Mouse (Mus musculus) bone marrow macrophage, adult 2 months (primary cell): ENCODE results near the gene Bnipl. TPM values are rescaled to one million over a fixed set of nuclear protein-coding genes. Genes with fewer than 3 reads are reported as not detected.
"Not testable (repeated sequence)": the region's sequence is repeated elsewhere in the genome, so short reads cannot be mapped to it uniquely, and the experiment has no call there.

Experiments
- H3K27ac ChIP-seq: 2 replicates; pipeline ENCODE4 v1.5.1; 2012; ENCODE audit warnings: low read depth, low read length; ENCODE audit not compliant: insufficient read depth
- H3K4me1 ChIP-seq: 2 replicates; pipeline ENCODE4 v1.6.1; 2012; ENCODE audit warnings: low read length; ENCODE audit not compliant: control insufficient read depth, insufficient read depth
- H3K4me3 ChIP-seq: 2 replicates; pipeline ENCODE4 v1.5.1; 2012; ENCODE audit warnings: mild to moderate bottlenecking, low read length, moderate library complexity; ENCODE audit not compliant: insufficient read depth
- CTCF ChIP-seq: IDR thresholded peaks from 2 replicates; pipeline ENCODE4 v1.5.1; 2012; ENCODE audit warnings: low read depth, mild to moderate bottlenecking, low read length, moderate library complexity
- POLR2A ChIP-seq: IDR thresholded peaks from 2 replicates; pipeline ENCODE4 v1.6.1; 2012; ENCODE audit warnings: mild to moderate bottlenecking, low read depth, low read length, borderline replicate concordance
- polyA plus RNA-seq: library from polyadenylated mRNA; stranded (reverse); fragments of >200 nt; gene quantifications from 2 replicates; pipeline ENCODE4 v1.2.4, GENCODE M21; 2012; ENCODE audit not compliant: missing spikeins, insufficient read depth, insufficient read length

The Bnipl gene
- polyA plus RNA-seq, 1 experiment: not detected

DNA sequence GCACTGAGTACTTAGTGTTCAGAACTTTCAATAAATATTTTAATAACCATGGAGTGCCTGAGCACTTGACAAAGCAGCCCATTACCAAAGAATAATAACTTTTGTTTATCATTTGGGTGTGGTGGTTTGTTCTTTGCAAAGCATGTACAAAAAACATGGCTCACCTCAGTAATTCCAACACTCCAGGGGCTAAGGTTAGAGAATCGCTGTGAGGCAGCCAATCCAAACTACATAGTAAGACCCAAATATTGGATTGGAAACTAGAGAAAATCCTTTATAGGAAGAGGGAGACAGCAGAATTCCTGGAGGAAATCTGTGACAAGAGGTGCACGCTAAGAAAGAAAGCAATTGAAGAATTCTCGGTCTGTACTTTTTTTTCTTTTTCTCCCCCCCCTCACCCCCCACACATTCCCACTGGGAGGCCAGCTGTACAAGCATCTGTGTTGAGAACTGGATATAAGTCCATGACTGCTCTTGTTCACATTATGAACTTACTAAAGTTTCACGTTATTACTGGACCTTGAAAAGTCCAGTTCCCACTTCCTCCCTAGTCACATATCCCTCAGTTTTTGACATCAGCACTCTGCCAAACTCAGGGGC lies 34.2 kb downstream of the Bnipl start:
- H3K4me3 ChIP-seq: peak overlapping the region; percentile 64

DNA sequence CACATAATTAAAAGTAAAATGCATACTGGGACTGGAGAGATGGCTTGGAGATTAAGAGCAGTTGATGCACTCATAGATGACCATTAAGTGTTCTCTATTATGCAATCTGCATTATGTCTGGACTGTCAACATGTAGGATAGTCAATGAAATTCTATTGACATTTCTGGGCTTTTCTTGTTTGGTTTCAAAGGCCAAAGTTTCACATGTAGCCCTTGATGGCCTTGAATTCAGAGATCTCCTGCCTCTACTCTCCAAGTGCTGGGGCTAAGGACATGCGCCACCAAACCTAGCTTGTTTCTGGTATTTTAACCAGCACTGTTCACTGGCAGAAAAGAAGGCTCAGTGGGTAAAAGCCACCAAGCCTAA lies 37.4 kb downstream of the Bnipl start:
- Histone ChIP-seq H3K27ac (no peak overlapping the region), H3K4me1 (peaks cover 7% of the 10 kb centered on the region), H3K4me3 (no peak overlapping the region)
- TF ChIP-seq POLR2A (no peak), CTCF (no peak)

More for the DNA sequence above, 34.2 kb downstream of the Bnipl start:
- peak overlapping the region; percentile 59 for H3K27ac ChIP-seq
- H3K4me1 ChIP-seq: peaks cover 7% of the 10 kb centered on the region
- no peak for TF ChIP-seq CTCF
- no peak for TF ChIP-seq POLR2A

DNA sequence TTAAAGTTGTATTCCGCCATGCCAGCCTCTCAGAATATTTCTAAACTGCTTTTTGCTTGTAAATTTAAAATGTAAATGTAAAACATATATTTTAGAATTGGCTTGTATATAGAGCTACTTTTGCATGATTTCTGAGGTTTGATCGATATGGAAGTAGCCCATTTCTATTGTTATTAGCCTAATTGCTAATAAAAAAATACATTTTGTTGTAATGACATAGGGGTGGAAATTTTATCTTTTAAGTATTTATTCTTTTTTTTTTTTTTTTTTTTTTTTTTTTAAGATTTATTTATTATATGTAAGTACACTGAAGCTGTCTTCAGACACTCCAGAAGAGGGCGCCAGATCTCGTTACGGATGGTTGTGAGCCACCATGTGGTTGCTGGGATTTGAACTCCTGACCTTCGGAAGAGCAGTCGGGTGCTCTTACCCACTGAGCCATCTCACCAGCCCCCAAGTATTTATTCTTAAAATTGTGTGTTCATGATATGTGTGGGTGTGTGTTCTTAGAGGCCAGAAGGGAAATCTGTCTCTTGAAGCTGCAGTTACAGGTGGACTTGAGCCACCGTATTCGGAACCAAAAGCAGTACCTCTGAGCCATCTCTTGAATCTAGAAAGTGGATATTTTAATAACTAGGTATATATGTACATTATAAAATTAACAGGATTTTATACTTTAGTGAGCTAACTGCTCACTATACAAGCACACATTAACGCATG lies 37.9 kb downstream of the Bnipl start:
- H3K4me1 ChIP-seq, H3K27ac ChIP-seq, H3K4me3 ChIP-seq: not testable (repeated sequence)

DNA sequence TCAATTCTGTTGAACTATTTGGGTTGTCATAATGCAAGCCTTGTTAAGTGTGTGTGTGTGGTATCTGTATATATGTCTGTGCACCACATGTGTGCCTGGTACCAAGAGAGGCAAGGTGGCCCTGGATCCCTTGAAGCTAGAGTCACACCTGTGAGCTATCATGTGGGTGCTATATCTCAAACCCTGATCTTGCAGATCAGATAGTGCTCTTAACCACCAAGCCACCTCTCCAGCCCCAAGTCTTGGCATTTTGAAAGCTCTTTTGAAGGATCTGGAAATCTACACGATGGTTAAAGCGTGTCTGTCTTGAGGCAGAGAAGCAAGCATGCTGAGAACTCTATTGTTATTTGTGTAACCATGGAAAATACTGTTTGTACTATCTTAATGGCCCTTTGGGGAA lies 40.4 kb downstream of the Bnipl start:
- H3K27ac ChIP-seq: no peak overlapping the region
- no peak for TF ChIP-seq CTCF
- TF ChIP-seq POLR2A: no peak
- H3K4me3 ChIP-seq: no peak overlapping the region
- H3K4me1 ChIP-seq: no peaks in the 10 kb centered on the region

DNA sequence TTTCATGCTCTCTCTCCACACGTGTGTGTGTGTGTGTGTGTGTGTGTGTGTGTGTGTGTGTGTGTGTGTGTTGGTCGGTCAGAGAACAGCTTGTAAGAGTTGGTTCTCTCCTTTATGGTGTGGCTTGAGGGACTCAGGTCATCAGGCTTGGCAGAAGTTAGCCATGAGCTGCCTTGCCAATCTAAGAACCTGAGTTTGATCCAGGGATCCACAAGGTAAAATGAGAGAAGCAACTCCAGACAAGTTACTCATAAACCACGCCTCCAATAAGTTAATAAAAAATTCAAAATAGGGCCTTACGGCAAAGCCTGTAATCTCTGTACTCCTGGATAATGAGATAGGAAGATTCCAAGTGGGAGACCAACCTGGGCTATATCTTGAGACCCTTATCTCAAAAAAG lies 42.7 kb downstream of the Bnipl start:
- H3K4me1 ChIP-seq: no peaks in the 10 kb centered on the region
- no peak overlapping the region for H3K27ac ChIP-seq
- TF ChIP-seq CTCF (no peak), POLR2A (no peak)
- H3K4me3 ChIP-seq: no peak overlapping the region

DNA sequence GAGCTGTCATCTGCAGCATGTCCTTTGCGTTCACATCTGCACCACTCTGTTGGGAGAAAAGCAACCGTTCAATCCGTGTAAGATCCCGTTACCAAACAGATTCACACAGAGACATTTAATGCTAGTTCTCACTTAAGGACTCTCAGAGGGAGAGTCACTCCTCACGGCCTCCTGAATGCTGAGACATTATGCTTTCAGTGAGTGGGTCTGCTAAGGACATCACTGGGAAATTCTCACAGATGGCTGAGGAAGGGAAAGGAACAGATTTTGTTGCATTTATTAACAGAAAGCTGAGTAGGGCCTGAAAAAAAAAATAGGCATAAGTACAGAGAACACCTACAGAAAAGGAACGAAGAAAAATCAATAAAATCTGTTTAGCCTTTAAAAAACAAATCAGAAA lies 47.1 kb downstream of the Bnipl start:
- H3K27ac ChIP-seq: no peak overlapping the region
- no peak for TF ChIP-seq POLR2A
- no peak for TF ChIP-seq CTCF
- no peaks in the 10 kb centered on the region for H3K4me1 ChIP-seq
- no peak overlapping the region for H3K4me3 ChIP-seq

DNA sequence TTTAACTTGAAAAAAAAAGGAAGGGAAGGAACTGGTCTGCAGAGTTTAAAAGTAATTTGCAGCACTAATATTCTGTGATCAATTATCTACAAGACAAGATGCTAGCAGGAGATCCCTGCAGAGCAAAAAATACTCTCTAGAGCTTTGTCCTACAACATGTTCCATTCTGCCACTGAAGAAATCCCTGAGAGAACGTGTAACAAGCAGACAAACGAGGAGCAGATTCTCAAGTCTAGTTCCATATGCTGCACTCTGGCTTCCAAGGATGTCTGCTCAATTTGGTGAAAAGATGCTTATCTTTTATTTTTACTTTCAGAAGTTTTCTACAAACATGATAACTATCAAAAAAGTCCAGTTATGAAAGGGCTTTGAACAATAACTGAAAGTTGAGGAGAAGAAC lies 50.4 kb downstream of the Bnipl start:
- TF ChIP-seq CTCF (no peak), POLR2A (no peak)
- H3K4me3 ChIP-seq: no peak overlapping the region
- no peak overlapping the region for H3K27ac ChIP-seq
- no peaks in the 10 kb centered on the region for H3K4me1 ChIP-seq

DNA sequence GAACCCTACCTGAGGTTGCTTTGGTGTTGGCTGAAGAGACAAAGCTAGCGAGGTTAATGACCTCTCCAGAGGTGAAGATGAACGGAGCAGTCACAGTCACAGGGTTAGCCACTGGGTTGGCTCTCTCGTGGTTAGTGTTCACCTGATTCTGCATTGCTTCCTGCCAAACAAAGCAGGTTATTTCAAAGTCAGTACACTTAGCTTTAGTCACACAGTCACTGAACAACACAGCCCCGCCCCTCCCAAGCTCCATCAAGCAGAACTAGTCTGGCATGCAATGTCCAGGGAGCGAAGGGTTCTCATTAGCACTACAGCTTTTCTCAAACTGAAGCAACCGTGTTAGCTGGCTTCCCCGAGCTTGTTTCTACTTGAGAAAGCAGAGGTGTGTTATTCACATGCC lies 50.9 kb downstream of the Bnipl start:
- Histone ChIP-seq H3K4me1 (no peaks in the 10 kb centered on the region), H3K4me3 (no peak overlapping the region), H3K27ac (no peak overlapping the region)
- no peak for TF ChIP-seq POLR2A
- no peak for TF ChIP-seq CTCF

DNA sequence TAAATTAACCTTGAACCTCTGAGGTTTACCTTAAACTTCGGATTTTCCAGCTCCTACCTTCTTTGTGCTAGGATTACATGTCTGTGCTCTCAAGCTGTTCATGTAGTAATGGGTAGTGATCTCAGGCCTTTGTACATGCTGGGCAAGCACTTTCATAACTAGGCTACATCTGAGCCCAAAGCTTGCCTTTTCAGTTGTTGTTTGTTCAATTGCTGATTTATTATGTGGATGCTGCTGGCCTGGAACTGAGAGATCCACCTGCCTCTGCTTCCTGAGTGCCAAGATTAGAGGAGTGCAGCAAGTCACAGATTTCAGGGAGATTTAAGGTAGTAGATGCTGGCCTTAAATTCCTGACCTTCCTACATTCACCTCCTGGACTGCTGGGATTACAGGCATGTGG lies 51.9 kb downstream of the Bnipl start:
- TF ChIP-seq POLR2A (no peak), CTCF (no peak)
- Histone ChIP-seq H3K4me1 (no peaks in the 10 kb centered on the region), H3K4me3 (no peak overlapping the region), H3K27ac (no peak overlapping the region)

DNA sequence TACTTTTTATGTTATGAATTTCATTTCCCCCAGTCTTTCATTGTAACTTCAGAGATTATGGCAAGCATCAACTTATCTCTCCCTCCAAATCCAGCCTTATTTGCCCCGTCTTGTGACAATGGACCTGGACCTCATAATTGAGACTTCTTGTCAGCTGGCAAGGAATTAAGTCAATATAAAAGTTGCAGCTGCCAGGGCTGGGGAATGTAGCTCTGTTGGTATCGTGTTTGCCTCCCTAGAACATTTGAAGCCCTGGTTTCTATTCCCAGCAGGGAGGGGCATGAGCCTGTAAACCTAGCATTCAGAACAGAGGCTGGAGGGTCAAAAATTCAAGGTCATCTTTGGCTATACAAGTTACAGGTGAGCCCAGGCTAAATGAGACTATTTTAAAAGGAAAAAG lies 55.2 kb downstream of the Bnipl start:
- no peaks in the 10 kb centered on the region for H3K4me1 ChIP-seq
- no peak overlapping the region for H3K27ac ChIP-seq
- TF ChIP-seq CTCF (no peak), POLR2A (no peak)
- H3K4me3 ChIP-seq: no peak overlapping the region
